Mouse (Mus musculus) heart, embryonic 14.5 days (tissue): ENCODE measurements around the gene Bcor. TPM values are rescaled to one million over a fixed set of nuclear protein-coding genes. Genes with fewer than 3 reads are reported as not detected.

Source experiments
- ATAC-seq: fragments of 200-750 bp; cut with Nextera tagmentation; 2 replicates; pipeline ENCODE4 v1.8.0; 2017; ENCODE audit warnings: low read depth, moderate TSS enrichment; ENCODE audit not compliant: insufficient number of reproducible peaks, insufficient read depth, low FRiP score
- H3K27ac ChIP-seq, 2 experiments: fragments of 200-500 bp in 1 of 2; fragments of 300-500 bp in 1 of 2; sonication (generic) in 1 of 2; replicated peaks in 1 of 2; 2 replicates each; pipeline ENCODE4 v1.5.1; 2012 to 2014; ENCODE audit warnings: low read depth in 2 of 2, low read length in 2 of 2, control low read depth in 1 of 2, mild to moderate bottlenecking in 1 of 2, mixed read lengths in 1 of 2; ENCODE audit not compliant: control insufficient read depth in 1 of 2, insufficient read depth in 1 of 2
- H3K27me3 ChIP-seq: fragments of 300-500 bp; sonication (generic); 2 replicates; pipeline ENCODE4 v1.6.1; 2014; ENCODE audit warnings: mild to moderate bottlenecking, low read length, control low read depth; ENCODE audit not compliant: control insufficient read depth, insufficient read depth
- H3K36me3 ChIP-seq: fragments of 300-500 bp; sonication (generic); 2 replicates; pipeline ENCODE4 v1.6.1; 2014; ENCODE audit warnings: mild to moderate bottlenecking, control low read depth, low read length, mixed read lengths; ENCODE audit not compliant: control insufficient read depth, insufficient read depth
- H3K4me1 ChIP-seq, 2 experiments: fragments of 200-500 bp in 1 of 2; fragments of 300-500 bp in 1 of 2; sonication (generic) in 1 of 2; 2 replicates each; pipeline ENCODE4 v1.6.1; 2012 to 2014; ENCODE audit warnings: low read length in 2 of 2, control low read depth in 1 of 2, mixed read lengths in 1 of 2; ENCODE audit not compliant: control insufficient read depth in 2 of 2, insufficient read depth in 2 of 2
- H3K4me2 ChIP-seq: fragments of 300-500 bp; sonication (generic); 2 replicates; pipeline ENCODE4 v1.6.1; 2014; ENCODE audit warnings: mild to moderate bottlenecking, low read length
- H3K4me3 ChIP-seq, 2 experiments: fragments of 200-500 bp in 1 of 2; fragments of 300-500 bp in 1 of 2; sonication (generic) in 1 of 2; 2 replicates each; pipeline ENCODE4 v1.5.1; 2012 to 2014; ENCODE audit warnings: low read length in 2 of 2, mild to moderate bottlenecking in 2 of 2, control low read depth in 1 of 2, low read depth in 1 of 2, moderate library complexity in 1 of 2; ENCODE audit not compliant: control insufficient read depth in 1 of 2, insufficient read depth in 1 of 2
- H3K9ac ChIP-seq: fragments of 300-500 bp; sonication (generic); 2 replicates; pipeline ENCODE4 v1.6.1; 2014; ENCODE audit warnings: mild to moderate bottlenecking, low read length
- H3K9me3 ChIP-seq: fragments of 300-500 bp; sonication (generic); 2 replicates; pipeline ENCODE4 v1.6.1; 2016; ENCODE audit warnings: low read length, control low read depth; ENCODE audit not compliant: control insufficient read depth
- WGBS: fragments of 180-500 bp; shearing (Covaris S2); extraction: QIAGEN DNeasy Blood & Tissue Kit; methylation state at CpG from one replicate; pipeline ENCODE4 v1.1.7; 2014; 5-methylcytosine and 5-hydroxymethylcytosine counted together
- polyA plus RNA-seq: library from polyadenylated mRNA; unstranded; fragments of >200 nt; fragmentation: Nextera tagmentation; extraction: Ambion mirVana; gene quantifications from 2 replicates; pipeline ENCODE4 v1.2.1, GENCODE M21; 2014

Bcor gene
- polyA plus RNA-seq, 1 experiment from 2014 or later, result 17.0 TPM

DNA sequence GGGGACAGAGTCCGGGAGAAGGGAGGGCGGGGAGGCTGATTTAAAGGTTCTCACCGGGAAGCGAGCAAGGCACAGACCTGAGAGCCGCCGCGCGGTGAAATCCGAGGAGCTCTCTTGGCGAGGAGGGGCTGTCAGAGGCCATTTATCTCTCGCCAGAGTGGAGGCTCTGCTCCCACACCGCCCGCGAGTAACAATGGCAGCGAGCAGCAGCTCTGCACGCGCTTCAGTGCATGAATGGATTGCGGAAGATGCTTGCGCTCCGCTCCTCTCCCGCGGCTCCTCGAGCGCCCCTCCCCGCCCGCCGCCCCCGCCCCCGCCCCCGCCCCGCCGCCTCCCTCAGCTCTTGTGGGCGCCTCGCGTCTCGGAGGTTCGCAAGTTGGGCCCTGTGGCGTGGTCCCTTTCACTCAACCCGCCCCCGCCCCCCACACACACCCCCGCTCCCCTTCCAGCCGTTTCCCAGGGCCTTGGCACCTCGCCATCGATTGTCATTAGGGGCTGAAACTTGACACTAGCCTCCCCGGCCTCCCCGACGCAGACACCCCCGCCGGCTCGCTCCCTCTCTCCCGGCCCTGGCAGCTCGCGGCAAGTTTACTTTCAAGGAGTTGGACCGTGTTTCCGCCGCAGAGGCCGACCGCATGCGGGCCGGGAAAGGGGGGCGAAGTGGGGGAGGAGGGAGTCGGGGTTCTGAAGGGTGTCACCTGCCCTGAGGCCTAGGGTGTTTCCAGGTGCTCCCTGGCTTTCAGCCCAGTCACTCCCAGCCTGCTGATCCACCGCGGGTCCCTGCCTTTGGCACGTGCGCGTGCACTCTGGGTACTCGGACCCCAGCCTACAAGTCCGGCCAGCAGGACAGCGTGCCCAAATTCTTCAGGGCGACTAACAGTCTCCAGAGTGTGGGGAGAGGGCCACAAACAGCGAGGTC is 31.7 kb downstream of the Bcor start:
- Histone ChIP-seq H3K4me2 (peak overlapping the region; percentile 73), H3K27me3 (peaks cover 48% of the 10 kb centered on the region), H3K27ac (peak overlapping the region; percentile 45 to 86; a peak in 3 of 4 replicates), H3K36me3 (no peaks in the 10 kb centered on the region), H3K9ac (peak overlapping the region; percentile 83), H3K4me1 (peaks cover 25 to 30% of the 10 kb centered on the region in 2 experiments), H3K9me3 (no peaks in the 10 kb centered on the region), H3K4me3 (peak overlapping the region; percentile 64 to 80)
- ATAC-seq, result peak; percentile 59
- 2% methylated on average over 37 of the region's 72 CpGs for WGBS

DNA sequence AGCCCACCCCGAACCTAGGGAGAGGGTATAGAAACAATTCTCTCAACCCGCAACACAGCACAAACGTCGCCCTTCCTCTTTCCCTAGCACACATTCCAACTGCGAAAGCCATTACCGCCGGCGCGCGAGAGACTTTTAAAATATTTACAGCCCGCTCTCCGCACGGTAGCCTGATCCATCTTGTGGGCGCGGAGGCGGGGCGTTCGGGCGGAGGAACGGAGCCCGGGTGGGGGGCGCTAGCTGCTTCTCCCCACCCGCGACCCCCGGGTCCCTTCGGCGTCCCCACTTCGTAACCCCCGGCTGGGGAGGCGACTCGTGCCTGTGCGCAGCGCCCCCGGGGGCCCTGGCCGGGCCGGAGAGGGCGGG is 32.4 kb downstream of the Bcor start:
- H3K27me3 ChIP-seq, result peaks cover 48% of the 10 kb centered on the region
- no peak for ATAC-seq
- peak overlapping the region; percentile 48 to 86 for H3K27ac ChIP-seq
- no peaks in the 10 kb centered on the region for H3K36me3 ChIP-seq
- peak overlapping the region; percentile 73 for H3K4me2 ChIP-seq
- peak overlapping the region; percentile 64 to 80 for H3K4me3 ChIP-seq
- H3K4me1 ChIP-seq, result peaks cover 24 to 27% of the 10 kb centered on the region in 2 experiments
- 1% methylated on average over 37 of the region's 37 CpGs for whole genome bisulfite sequencing
- H3K9ac ChIP-seq, result peak overlapping the region; percentile 83
- no peaks in the 10 kb centered on the region for H3K9me3 ChIP-seq

DNA sequence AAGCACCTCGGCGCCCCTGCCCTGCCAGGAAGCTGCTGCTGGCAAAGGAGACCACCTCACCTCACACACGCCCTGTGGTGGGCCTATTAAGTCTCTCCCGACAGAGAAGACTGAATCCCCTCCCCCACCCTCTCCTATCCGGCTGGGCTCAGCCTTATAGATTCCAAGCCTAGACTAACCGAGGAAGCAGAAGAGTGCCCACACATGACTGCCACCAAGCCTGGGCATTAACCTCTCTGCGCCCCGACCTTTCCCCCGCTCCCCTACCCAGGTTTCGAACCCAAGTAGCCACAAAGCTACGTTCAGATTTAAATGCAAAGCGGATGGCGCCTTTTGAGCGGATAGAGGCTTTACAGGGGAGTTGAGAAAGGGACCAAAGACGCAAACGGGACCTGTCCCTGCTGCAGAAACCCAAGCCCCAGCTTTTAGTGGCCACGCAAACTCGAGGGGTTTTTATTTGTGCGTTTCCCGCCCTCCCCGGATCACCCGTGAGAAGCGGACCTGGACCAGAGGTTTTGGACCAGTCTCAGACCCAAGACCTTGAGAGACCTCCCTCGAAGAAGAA is 33.0 kb downstream of the Bcor start:
- peak overlapping the region; percentile 64 to 80 for H3K4me3 ChIP-seq
- H3K9me3 ChIP-seq, result no peaks in the 10 kb centered on the region
- H3K36me3 ChIP-seq, result no peaks in the 10 kb centered on the region
- ATAC-seq, result no peak
- H3K27me3 ChIP-seq, result peaks cover 48% of the 10 kb centered on the region
- peak overlapping the region in 1 of 2 experiments; percentile 86; a peak in 3 of 4 replicates for H3K27ac ChIP-seq
- H3K4me2 ChIP-seq, result peak overlapping the region; percentile 73
- peak overlapping the region; percentile 83 for H3K9ac ChIP-seq
- 4% methylated on average over 24 of the region's 24 CpGs for WGBS
- H3K4me1 ChIP-seq, result peaks cover 26 to 27% of the 10 kb centered on the region in 2 experiments

DNA sequence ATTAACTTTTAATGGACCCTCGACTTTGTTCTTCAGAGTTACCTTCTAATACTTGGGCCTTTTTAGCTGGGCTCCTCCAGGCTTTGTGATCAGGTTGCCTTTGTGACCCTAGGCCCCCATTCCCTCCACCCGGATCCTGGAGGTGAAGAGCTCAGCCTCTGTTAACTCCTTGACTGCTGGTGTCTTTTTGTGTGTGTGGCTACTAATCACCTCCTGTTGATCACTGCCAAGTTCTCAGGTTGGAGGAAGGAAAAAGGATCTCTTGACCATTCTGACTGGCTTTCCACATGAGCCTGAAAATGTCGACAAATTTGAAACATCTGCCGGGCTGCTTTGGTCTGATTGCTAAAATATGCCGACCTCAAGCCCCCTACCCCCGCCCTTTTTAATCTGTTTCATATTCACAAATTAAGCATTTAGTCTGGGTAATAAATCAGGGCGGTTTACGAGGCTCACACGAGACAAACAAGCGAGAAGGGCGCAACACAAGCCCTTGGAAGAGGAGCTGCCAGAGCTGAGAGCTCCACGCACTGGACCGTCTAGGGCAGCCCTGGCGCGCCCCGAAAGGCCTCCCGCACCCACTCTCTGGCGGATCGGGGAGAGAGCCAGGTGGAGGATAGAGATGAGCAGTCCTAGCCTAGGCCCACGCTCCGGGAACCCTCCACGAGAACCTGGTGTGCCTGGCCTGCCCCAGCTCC is 33.6 kb downstream of the Bcor start:
- no peaks in the 10 kb centered on the region for H3K9me3 ChIP-seq
- WGBS, result 6% methylated on average over 22 of the region's 22 CpGs
- peak overlapping the region; percentile 83 for H3K9ac ChIP-seq
- no peak for ATAC-seq
- H3K4me2 ChIP-seq, result peak overlapping the region; percentile 73
- peak overlapping the region; percentile 64 to 80 for H3K4me3 ChIP-seq
- no peaks in the 10 kb centered on the region for H3K36me3 ChIP-seq
- H3K27me3 ChIP-seq, result peaks cover 48% of the 10 kb centered on the region
- H3K4me1 ChIP-seq, result peaks cover 26 to 27% of the 10 kb centered on the region in 2 experiments
- 0 out of 4 replicates have a peak overlapping the region, but pooled peaks of 1 of the 2 experiments have one; percentile 21 for H3K27ac ChIP-seq

DNA sequence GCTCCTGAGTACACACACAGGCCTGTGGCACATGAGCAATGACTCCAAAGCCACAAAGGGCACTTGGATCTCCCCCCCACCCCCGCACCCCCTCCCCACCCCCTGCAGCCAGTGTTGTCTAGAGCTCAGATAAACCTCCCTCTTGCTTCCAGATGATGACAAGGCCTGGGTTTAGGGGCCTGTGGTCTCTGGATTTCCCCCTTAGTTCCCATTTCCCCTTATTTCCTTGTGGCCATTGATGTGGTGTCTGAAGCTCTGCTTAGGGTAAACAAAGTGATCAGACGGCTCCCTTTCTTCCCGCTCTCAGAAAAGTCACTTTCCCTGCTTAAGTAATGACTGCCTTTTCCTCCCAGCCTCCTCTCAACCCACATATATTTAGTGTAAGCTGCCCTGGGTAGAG is 35.6 kb downstream of the Bcor start:
- H3K4me2 ChIP-seq, result no peak overlapping the region
- H3K9ac ChIP-seq, result no peak overlapping the region
- peaks cover 35% of the 10 kb centered on the region for H3K27me3 ChIP-seq
- no peak overlapping the region for H3K27ac ChIP-seq
- no peak overlapping the region for H3K4me3 ChIP-seq
- peaks cover 23 to 26% of the 10 kb centered on the region in 2 experiments for H3K4me1 ChIP-seq
- 22% methylated on average over 3 of the region's 3 CpGs for WGBS
- no peak for ATAC-seq
- no peaks in the 10 kb centered on the region for H3K36me3 ChIP-seq
- H3K9me3 ChIP-seq, result no peaks in the 10 kb centered on the region

DNA sequence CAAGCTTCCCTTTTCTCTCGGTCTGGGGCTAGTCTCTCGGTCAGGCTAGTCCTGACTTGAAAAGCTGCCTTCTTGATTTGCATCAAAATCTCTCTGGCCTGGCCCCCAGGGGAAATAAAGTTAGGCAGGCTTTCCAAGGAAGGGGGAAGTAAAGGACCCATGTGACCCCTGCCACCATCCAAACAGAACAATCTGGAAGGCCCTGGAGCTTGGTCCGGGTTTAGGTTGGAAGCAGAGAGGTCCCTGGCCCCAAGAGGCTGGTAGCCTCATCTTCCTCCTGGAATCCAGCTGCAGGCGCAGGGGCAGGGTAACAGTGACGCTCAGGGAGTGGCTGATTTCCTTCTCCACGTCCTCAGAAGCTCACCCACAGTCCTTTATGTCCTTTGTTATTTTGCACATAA is 36.5 kb downstream of the Bcor start:
- Histone ChIP-seq H3K9ac (peak overlapping the region; percentile 62), H3K27ac (peak overlapping the region; percentile 70 to 89), H3K9me3 (no peaks in the 10 kb centered on the region), H3K4me2 (peak overlapping the region; percentile 47), H3K4me3 (no peak overlapping the region), H3K36me3 (no peaks in the 10 kb centered on the region), H3K27me3 (peaks cover 26% of the 10 kb centered on the region), H3K4me1 (peaks cover 18 to 20% of the 10 kb centered on the region in 2 experiments)
- no peak for ATAC-seq
- 11% methylated on average over 6 of the region's 6 CpGs for WGBS

DNA sequence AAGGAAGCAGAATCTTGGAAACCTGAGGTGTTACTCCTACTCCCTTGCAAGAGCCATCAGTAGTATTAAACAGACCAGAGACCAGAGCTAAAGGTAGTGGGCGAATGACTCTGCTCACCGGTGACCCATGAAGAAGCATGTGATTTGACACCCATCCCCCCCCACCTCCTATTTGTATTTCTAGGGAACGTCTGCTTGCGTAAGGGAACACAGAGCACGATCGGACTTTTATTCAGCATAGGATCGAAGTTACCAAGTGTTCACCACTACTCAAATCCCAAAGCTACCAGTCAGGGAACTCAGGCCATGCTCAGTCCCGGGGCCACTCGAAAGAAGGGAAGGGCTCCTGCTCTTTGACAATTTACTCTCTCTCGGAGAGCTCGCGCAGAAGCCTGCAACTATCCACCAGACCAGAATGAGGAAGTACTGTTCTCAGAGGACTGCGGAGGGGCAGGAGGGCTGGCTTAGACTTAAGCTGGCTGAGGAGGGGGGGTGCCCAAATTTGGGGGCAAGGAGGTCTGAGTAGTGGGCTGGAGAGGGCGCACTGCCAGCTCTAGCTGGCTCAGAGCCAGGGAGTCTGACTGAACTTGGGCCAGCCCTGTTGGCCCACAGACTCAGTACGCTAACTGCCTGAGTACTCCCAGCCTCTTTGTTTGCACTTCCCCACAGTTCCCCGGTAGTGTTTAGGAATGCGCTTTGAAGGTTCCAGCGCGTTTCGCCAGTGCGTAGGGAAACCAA is 37.4 kb downstream of the Bcor start:
- peak overlapping the region; percentile 89 to 97 for H3K27ac ChIP-seq
- H3K36me3 ChIP-seq, result no peaks in the 10 kb centered on the region
- peak overlapping the region; percentile 57 for H3K4me2 ChIP-seq
- ATAC-seq, result peak; percentile 54; the same call in 1 of the 2 replicates
- peak overlapping the region; percentile 67 for H3K9ac ChIP-seq
- H3K4me1 ChIP-seq, result peaks cover 18 to 20% of the 10 kb centered on the region in 2 experiments
- peak overlapping the region; percentile 11 to 20; a peak in 3 of 4 replicates for H3K4me3 ChIP-seq
- H3K9me3 ChIP-seq, result no peaks in the 10 kb centered on the region
- 8% methylated on average over 21 of the region's 21 CpGs for WGBS
- H3K27me3 ChIP-seq, result peaks cover 20% of the 10 kb centered on the region; the same call in 1 of the 2 replicates
